Mouse (Mus musculus): ENCODE data around the gene Gabrd. TPM values are rescaled to one million over a fixed set of nuclear protein-coding genes. Genes with fewer than 3 reads are reported as not detected.

Gene Gabrd
- polyA plus RNA-seq, 2 experiments = 0.34 to 0.41 TPM

DNA sequence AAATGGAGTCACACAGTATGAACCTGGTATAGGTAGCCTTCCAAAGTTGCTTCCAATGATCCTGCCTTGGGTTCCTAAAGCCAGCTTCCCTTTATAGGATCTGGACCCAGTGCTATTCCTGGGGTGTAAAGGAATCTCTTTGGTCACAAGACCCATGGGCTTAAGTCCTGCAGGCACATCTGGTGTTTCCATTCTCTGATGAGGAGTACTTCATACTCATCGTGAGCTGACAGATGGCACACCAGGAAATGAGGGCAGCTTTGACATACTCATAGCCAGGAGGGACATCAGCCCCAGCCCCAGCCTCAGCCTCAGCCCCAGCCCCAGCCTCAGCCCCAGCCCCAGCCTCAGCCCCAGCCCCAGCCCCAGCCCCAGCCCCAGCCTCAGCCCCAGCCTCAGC lies 4.6 kb upstream of the Gabrd start:
- WGBS = 59% methylated on average over 1 of the region's 1 CpGs
- Histone ChIP-seq H3K9me3 (ENCODE audit: control insufficient read depth, low read length) (no peaks in the 10 kb centered on the region), H3K9ac (ENCODE audit: low read depth, low read length, severe bottlenecking) (no peak overlapping the region), H3K27ac (replicated peaks; ENCODE audit: low read depth, low read length) (no peak overlapping the region), H3K4me1 (ENCODE audit: control insufficient read depth, insufficient read depth, low read length) (peaks cover 7% of the 10 kb centered on the region; the same call in 1 of the 2 replicates), H3K4me2 (replicated peaks; ENCODE audit: low read depth, low read length, severe bottlenecking) (no peak overlapping the region), H3K27me3 (ENCODE audit: control insufficient read depth, insufficient read depth, low read length) (peaks cover 14% of the 10 kb centered on the region), H3K36me3 (ENCODE audit: control insufficient read depth, insufficient read depth, low read length) (no peaks in the 10 kb centered on the region), H3K4me3 (replicated peaks; ENCODE audit: low read length) (no peak overlapping the region)
- ATAC-seq (ENCODE audit: low FRiP score, low read depth) (no peak), DNase-seq (ENCODE audit: low spot score) (no peak)
- no peak for TF ChIP-seq POLR2A (IDR thresholded peaks at IDR 0.05; ENCODE audit: borderline replicate concordance, extremely low read depth, insufficient read depth, insufficient read length)

DNA sequence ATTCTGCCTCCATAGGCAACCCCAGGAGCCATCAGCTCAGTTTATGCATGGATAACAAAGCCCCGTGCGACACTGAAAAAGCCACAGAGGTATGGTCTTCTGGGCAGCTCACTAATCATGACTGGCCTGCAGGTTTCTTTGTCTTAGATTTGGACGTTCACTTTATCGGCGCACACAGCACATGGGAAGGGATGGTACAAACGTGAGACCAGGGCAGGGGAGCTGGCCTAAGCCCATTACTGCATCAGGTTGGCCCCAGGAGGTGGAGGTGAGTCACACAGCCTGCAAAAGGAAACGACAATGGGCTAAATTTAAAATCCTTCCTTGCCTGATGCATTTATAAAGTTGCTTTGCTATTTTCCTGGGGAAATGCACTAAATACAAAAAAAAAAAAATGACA lies 3.2 kb upstream of the Gabrd start:
- H3K4me2 ChIP-seq (replicated peaks; ENCODE audit: low read depth, low read length, severe bottlenecking) = no peak overlapping the region
- TF ChIP-seq POLR2A (IDR thresholded peaks at IDR 0.05; ENCODE audit: borderline replicate concordance, extremely low read depth, insufficient read depth, insufficient read length) = no peak
- H3K9ac ChIP-seq (ENCODE audit: low read depth, low read length, severe bottlenecking) = no peak overlapping the region
- WGBS = 66% methylated on average over 7 of the region's 7 CpGs
- H3K27ac ChIP-seq (replicated peaks; ENCODE audit: low read depth, low read length) = no peak overlapping the region
- H3K4me1 ChIP-seq (ENCODE audit: control insufficient read depth, insufficient read depth, low read length) = peaks cover 7% of the 10 kb centered on the region; the same call in 1 of the 2 replicates
- H3K4me3 ChIP-seq (replicated peaks; ENCODE audit: low read length) = no peak overlapping the region
- DNase-seq (ENCODE audit: low spot score) (no peak), ATAC-seq (ENCODE audit: low FRiP score, low read depth) (no peak)
- H3K36me3 ChIP-seq (ENCODE audit: control insufficient read depth, insufficient read depth, low read length) = no peaks in the 10 kb centered on the region
- peaks cover 25% of the 10 kb centered on the region for H3K27me3 ChIP-seq (ENCODE audit: control insufficient read depth, insufficient read depth, low read length)
- no peaks in the 10 kb centered on the region for H3K9me3 ChIP-seq (ENCODE audit: control insufficient read depth, low read length)

DNA sequence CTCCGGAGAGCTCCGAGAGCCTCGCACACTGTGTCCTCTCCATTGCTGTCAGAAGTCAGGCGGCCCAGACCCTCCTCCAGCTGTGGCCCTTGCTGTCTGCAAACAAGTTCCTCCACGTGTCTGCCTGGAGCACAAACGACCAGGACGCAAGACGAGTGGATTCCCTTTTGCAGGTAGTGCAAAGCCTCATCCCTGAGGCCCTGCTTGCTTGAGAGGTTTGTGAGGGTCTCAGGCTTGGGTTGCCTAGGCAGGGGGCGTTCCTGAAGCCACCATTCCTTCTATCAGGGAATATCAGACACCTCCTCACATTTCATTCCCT lies 269 bp upstream of the Gabrd start:
- Histone ChIP-seq H3K4me3 (replicated peaks; ENCODE audit: low read length) (peak overlapping the region; percentile 35), H3K36me3 (ENCODE audit: control insufficient read depth, insufficient read depth, low read length) (no peaks in the 10 kb centered on the region), H3K9ac (ENCODE audit: low read depth, low read length, severe bottlenecking) (no peak overlapping the region), H3K9me3 (ENCODE audit: control insufficient read depth, low read length) (no peaks in the 10 kb centered on the region), H3K4me2 (replicated peaks; ENCODE audit: low read depth, low read length, severe bottlenecking) (peak overlapping the region; percentile 73), H3K27ac (replicated peaks; ENCODE audit: low read depth, low read length) (no peak overlapping the region), H3K27me3 (ENCODE audit: control insufficient read depth, insufficient read depth, low read length) (peaks cover 25% of the 10 kb centered on the region), H3K4me1 (ENCODE audit: control insufficient read depth, insufficient read depth, low read length) (peaks cover 7% of the 10 kb centered on the region; the same call in 1 of the 2 replicates)
- DNase-seq (ENCODE audit: low spot score) = no peak
- TF ChIP-seq POLR2A (IDR thresholded peaks at IDR 0.05; ENCODE audit: borderline replicate concordance, extremely low read depth, insufficient read depth, insufficient read length) = no peak
- no peak for ATAC-seq (ENCODE audit: low FRiP score, low read depth)
- WGBS = 6% methylated on average over 8 of the region's 9 CpGs

DNA sequence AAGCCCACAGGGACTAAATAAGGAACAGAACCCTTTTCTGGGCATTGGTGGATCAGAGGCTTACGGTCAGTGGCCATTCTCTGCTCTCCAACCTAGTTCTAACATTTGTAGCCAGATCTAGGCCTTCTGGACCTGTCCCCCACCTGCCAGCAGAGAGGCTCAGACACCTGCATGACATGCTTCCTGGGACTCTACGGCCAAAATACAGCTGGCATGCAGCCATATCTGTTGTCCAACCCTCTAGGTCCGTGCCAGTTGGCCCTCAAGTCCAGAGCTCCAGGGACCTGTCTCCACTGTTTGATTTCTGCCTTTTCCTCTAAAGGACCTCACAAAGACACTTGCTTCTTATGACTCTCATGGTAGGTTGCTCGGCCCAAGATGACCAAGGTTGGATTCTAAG lies 1.2 kb downstream of the Gabrd start:
- Histone ChIP-seq H3K9me3 (ENCODE audit: control insufficient read depth, low read length) (no peaks in the 10 kb centered on the region), H3K4me3 (replicated peaks; ENCODE audit: low read length) (no peak overlapping the region), H3K27me3 (ENCODE audit: control insufficient read depth, insufficient read depth, low read length) (peaks cover 25% of the 10 kb centered on the region), H3K36me3 (ENCODE audit: control insufficient read depth, insufficient read depth, low read length) (no peaks in the 10 kb centered on the region), H3K27ac (replicated peaks; ENCODE audit: low read depth, low read length) (no peak overlapping the region), H3K4me1 (ENCODE audit: control insufficient read depth, insufficient read depth, low read length) (peaks cover 7% of the 10 kb centered on the region; the same call in 1 of the 2 replicates), H3K9ac (ENCODE audit: low read depth, low read length, severe bottlenecking) (no peak overlapping the region), H3K4me2 (replicated peaks; ENCODE audit: low read depth, low read length, severe bottlenecking) (no peak overlapping the region)
- WGBS = 84% methylated on average over 4 of the region's 4 CpGs
- no peak for TF ChIP-seq POLR2A (IDR thresholded peaks at IDR 0.05; ENCODE audit: borderline replicate concordance, extremely low read depth, insufficient read depth, insufficient read length)
- ATAC-seq (ENCODE audit: low FRiP score, low read depth) = no peak
- DNase-seq (ENCODE audit: low spot score) = no peak

DNA sequence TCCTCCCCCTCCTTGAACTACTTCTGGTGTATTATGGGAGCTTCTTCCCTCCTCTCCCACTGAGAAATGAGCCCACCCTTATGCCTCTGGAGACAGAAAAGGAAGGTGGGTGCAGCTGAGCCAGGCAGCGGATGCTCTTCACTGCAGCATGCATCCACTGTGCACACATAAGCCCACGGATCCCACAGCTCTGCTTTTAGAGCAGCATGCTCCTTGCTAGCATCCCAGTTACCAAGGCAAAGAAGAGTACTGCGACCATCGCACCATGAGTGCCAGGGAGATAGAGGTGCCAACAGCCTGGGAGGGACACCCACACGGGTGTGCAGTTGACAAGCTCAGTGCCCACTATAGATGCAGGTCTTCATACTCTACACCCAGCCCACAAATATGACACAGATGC lies 2.4 kb downstream of the Gabrd start:
- no peak for ATAC-seq (ENCODE audit: low FRiP score, low read depth)
- Histone ChIP-seq H3K27ac (replicated peaks; ENCODE audit: low read depth, low read length) (no peak overlapping the region), H3K4me1 (ENCODE audit: control insufficient read depth, insufficient read depth, low read length) (peaks cover 7% of the 10 kb centered on the region; the same call in 1 of the 2 replicates), H3K4me2 (replicated peaks; ENCODE audit: low read depth, low read length, severe bottlenecking) (no peak overlapping the region), H3K4me3 (replicated peaks; ENCODE audit: low read length) (no peak overlapping the region), H3K27me3 (ENCODE audit: control insufficient read depth, insufficient read depth, low read length) (peaks cover 25% of the 10 kb centered on the region), H3K9ac (ENCODE audit: low read depth, low read length, severe bottlenecking) (no peak overlapping the region), H3K36me3 (ENCODE audit: control insufficient read depth, insufficient read depth, low read length) (no peaks in the 10 kb centered on the region), H3K9me3 (ENCODE audit: control insufficient read depth, low read length) (no peaks in the 10 kb centered on the region)
- TF ChIP-seq POLR2A (IDR thresholded peaks at IDR 0.05; ENCODE audit: borderline replicate concordance, extremely low read depth, insufficient read depth, insufficient read length) = no peak
- 86% methylated on average over 5 of the region's 5 CpGs for WGBS
- no peak for DNase-seq (ENCODE audit: low spot score)

DNA sequence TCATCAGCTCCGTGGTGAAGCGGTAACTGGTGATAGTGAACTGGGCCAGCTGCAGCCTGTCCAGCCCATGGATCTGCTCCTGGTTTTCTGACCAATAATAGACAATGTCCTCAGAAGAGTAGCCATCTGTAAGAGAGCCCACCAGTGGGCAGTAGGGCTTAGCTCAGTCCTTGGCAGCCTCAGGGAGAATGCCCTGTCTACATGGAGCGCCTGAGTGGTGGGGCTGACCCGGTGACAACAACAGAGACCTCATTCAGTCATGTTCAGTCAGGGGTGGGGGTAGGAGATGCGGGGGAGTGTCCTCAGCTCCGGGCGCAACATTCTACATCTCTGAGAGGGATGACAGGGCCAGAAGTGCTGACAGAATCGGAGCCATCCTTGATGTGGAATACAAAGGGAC lies 10.7 kb downstream of the Gabrd start:
- Histone ChIP-seq H3K27me3 (ENCODE audit: control insufficient read depth, insufficient read depth, low read length) (no peaks in the 10 kb centered on the region), H3K9me3 (ENCODE audit: control insufficient read depth, low read length) (no peaks in the 10 kb centered on the region), H3K27ac (replicated peaks; ENCODE audit: low read depth, low read length) (no peak overlapping the region), H3K9ac (ENCODE audit: low read depth, low read length, severe bottlenecking) (no peak overlapping the region), H3K4me1 (ENCODE audit: control insufficient read depth, insufficient read depth, low read length) (no peaks in the 10 kb centered on the region), H3K4me2 (replicated peaks; ENCODE audit: low read depth, low read length, severe bottlenecking) (no peak overlapping the region), H3K36me3 (ENCODE audit: control insufficient read depth, insufficient read depth, low read length) (no peaks in the 10 kb centered on the region), H3K4me3 (replicated peaks; ENCODE audit: low read length) (no peak overlapping the region)
- DNase-seq (ENCODE audit: low spot score) (no peak), ATAC-seq (ENCODE audit: low FRiP score, low read depth) (no peak)
- 91% methylated on average over 8 of the region's 8 CpGs for WGBS
- no peak for TF ChIP-seq POLR2A (IDR thresholded peaks at IDR 0.05; ENCODE audit: borderline replicate concordance, extremely low read depth, insufficient read depth, insufficient read length)

Measured in limb, embryonic 14.5 days (tissue).